Mouse (Mus musculus) heart, embryonic 11.5 days (tissue): ENCODE results near the gene Disp3. TPM values are rescaled to one million over a fixed set of nuclear protein-coding genes. Genes with fewer than 3 reads are reported as not detected.

Experiments used
- ATAC-seq: fragments of 200-750 bp; cut with Nextera tagmentation; replicated peaks from 2 replicates; pipeline ENCODE4 v1.8.0; 2017; ENCODE audit warnings: moderate library complexity; ENCODE audit not compliant: insufficient number of reproducible peaks, low FRiP score, low TSS enrichment
- H3K27ac ChIP-seq: fragments of 300-500 bp; sonication (generic); 2 replicates; pipeline ENCODE4 v1.5.1; 2014; ENCODE audit warnings: mild to moderate bottlenecking, low read depth, low read length
- H3K27me3 ChIP-seq: fragments of 300-500 bp; sonication (generic); 2 replicates; pipeline ENCODE4 v1.6.1; 2014; ENCODE audit warnings: mild to moderate bottlenecking, low read length, mixed read lengths; ENCODE audit not compliant: control insufficient read depth, insufficient read depth
- H3K36me3 ChIP-seq: fragments of 300-500 bp; sonication (generic); 2 replicates; pipeline ENCODE4 v1.6.1; 2014; ENCODE audit warnings: mild to moderate bottlenecking, low read length, moderate library complexity, mixed read lengths; ENCODE audit not compliant: control insufficient read depth, insufficient read depth
- H3K4me1 ChIP-seq: fragments of 300-500 bp; sonication (generic); 2 replicates; pipeline ENCODE4 v1.6.1; 2014; ENCODE audit warnings: low read length; ENCODE audit not compliant: control insufficient read depth, insufficient read depth
- H3K4me2 ChIP-seq: fragments of 300-500 bp; sonication (generic); 2 replicates; pipeline ENCODE4 v1.6.1; 2014; ENCODE audit warnings: mild to moderate bottlenecking, moderate library complexity
- H3K4me3 ChIP-seq: fragments of 300-500 bp; sonication (generic); 2 replicates; pipeline ENCODE4 v1.5.1; 2014; ENCODE audit warnings: low read depth, low read length
- H3K9ac ChIP-seq: fragments of 300-500 bp; sonication (generic); 2 replicates; pipeline ENCODE4 v1.6.1; 2014; ENCODE audit warnings: mild to moderate bottlenecking, low read depth, low read length, moderate library complexity
- H3K9me3 ChIP-seq: fragments of 300-500 bp; sonication (generic); replicated peaks from 2 replicates; pipeline ENCODE4 v1.6.1; 2016; ENCODE audit warnings: low read length; ENCODE audit not compliant: control insufficient read depth
- whole genome bisulfite sequencing: fragments of 180-500 bp; shearing (Covaris S2); extraction: QIAGEN DNeasy Blood & Tissue Kit; methylation state at CpG from one replicate; pipeline ENCODE4 v1.1.7; 2014; ENCODE audit not compliant: insufficient replicate concordance; 5-methylcytosine and 5-hydroxymethylcytosine counted together
- polyA plus RNA-seq: library from polyadenylated mRNA; unstranded; fragments of >200 nt; fragmentation: Nextera tagmentation; extraction: Ambion mirVana; gene quantifications from 2 replicates; pipeline ENCODE4 v1.2.1, GENCODE M21; 2014

Disp3 gene
- polyA plus RNA-seq, 1 experiment from 2014 or later = not detected

GRCm38 (mm10) chr4:148229646-148230045 lies 58.1 kb downstream of the Disp3 start:
- H3K27me3 ChIP-seq = no peaks in the 10 kb centered on the region
- 0 out of 2 replicates have a peak, but pooled peaks have one; percentile 49 for ATAC-seq
- no peak overlapping the region for H3K27ac ChIP-seq
- H3K4me1 ChIP-seq = no peaks in the 10 kb centered on the region
- H3K4me3 ChIP-seq = no peak overlapping the region
- 8% methylated on average over 16 of the region's 16 CpGs for WGBS
- H3K9me3 ChIP-seq = no peaks in the 10 kb centered on the region
- no peaks in the 10 kb centered on the region for H3K36me3 ChIP-seq
- H3K9ac ChIP-seq = no peak overlapping the region
- no peak overlapping the region for H3K4me2 ChIP-seq

- no peaks in the 10 kb centered on the region for H3K4me1 ChIP-seq
- H3K4me2 ChIP-seq = no peak overlapping the region
- no peak overlapping the region for H3K27ac ChIP-seq
- no peak for ATAC-seq
- no peak overlapping the region for H3K4me3 ChIP-seq
- no peak overlapping the region for H3K9ac ChIP-seq
- H3K27me3 ChIP-seq = peaks cover 41% of the 10 kb centered on the region
- WGBS = 34% methylated on average over 10 of the region's 10 CpGs
- H3K9me3 ChIP-seq = no peaks in the 10 kb centered on the region
- no peaks in the 10 kb centered on the region for H3K36me3 ChIP-seq
Measured at GRCm38 (mm10) chr4:148222983-148223382, 64.8 kb downstream of the Disp3 start.

GRCm38 (mm10) chr4:148220656-148221055 lies 67.1 kb downstream of the Disp3 start:
- Histone ChIP-seq H3K4me2 (no peak overlapping the region), H3K9me3 (no peaks in the 10 kb centered on the region), H3K27ac (no peak overlapping the region), H3K4me1 (no peaks in the 10 kb centered on the region), H3K4me3 (no peak overlapping the region), H3K36me3 (no peaks in the 10 kb centered on the region), H3K9ac (no peak overlapping the region), H3K27me3 (peaks cover 45% of the 10 kb centered on the region)
- WGBS = 6% methylated on average over 10 of the region's 10 CpGs
- no peak for ATAC-seq

GRCm38 (mm10) chr4:148218238-148218637 lies 69.5 kb downstream of the Disp3 start:
- H3K27me3 ChIP-seq = peaks cover 60% of the 10 kb centered on the region
- WGBS = 22% methylated on average over 10 of the region's 10 CpGs

GRCm38 (mm10) chr4:148215264-148215900 lies 72.4 kb downstream of the Disp3 start:
- H3K4me3 ChIP-seq = no peak overlapping the region

More at GRCm38 (mm10) chr4:148218238-148218637, 69.5 kb downstream of the Disp3 start:
- Histone ChIP-seq H3K4me1 (no peaks in the 10 kb centered on the region), H3K36me3 (no peaks in the 10 kb centered on the region), H3K4me2 (no peak overlapping the region), H3K27ac (no peak overlapping the region), H3K9ac (no peak overlapping the region), H3K9me3 (no peaks in the 10 kb centered on the region), H3K4me3 (no peak overlapping the region)
- ATAC-seq = no peak

GRCm38 (mm10) chr4:148214460-148215136 lies 73.2 kb downstream of the Disp3 start:
- 45% methylated on average over 5 of the region's 5 CpGs for WGBS
- ATAC-seq = no peak
- H3K4me3 ChIP-seq = no peak overlapping the region
- no peaks in the 10 kb centered on the region for H3K4me1 ChIP-seq
- H3K27me3 ChIP-seq = peaks cover 35% of the 10 kb centered on the region
- no peaks in the 10 kb centered on the region for H3K9me3 ChIP-seq
- H3K4me2 ChIP-seq = no peak overlapping the region
- H3K36me3 ChIP-seq = no peaks in the 10 kb centered on the region
- H3K9ac ChIP-seq = no peak overlapping the region
- H3K27ac ChIP-seq = no peak overlapping the region

More at GRCm38 (mm10) chr4:148215264-148215900, 72.4 kb downstream of the Disp3 start:
- Histone ChIP-seq H3K4me1 (no peaks in the 10 kb centered on the region), H3K9me3 (no peaks in the 10 kb centered on the region), H3K4me2 (no peak overlapping the region), H3K36me3 (no peaks in the 10 kb centered on the region), H3K27me3 (peaks cover 42% of the 10 kb centered on the region), H3K27ac (no peak overlapping the region), H3K9ac (no peak overlapping the region)
- 54% methylated on average over 11 of the region's 11 CpGs for WGBS
- ATAC-seq = no peak

GRCm38 (mm10) chr4:148204873-148205232 lies 82.9 kb downstream of the Disp3 start:
- Histone ChIP-seq H3K27me3 (peaks cover 4% of the 10 kb centered on the region), H3K9me3 (no peaks in the 10 kb centered on the region), H3K27ac (peak overlapping the region; percentile 85), H3K9ac (no peak overlapping the region), H3K4me2 (peak overlapping the region; percentile 44), H3K4me1 (no peaks in the 10 kb centered on the region), H3K4me3 (no peak overlapping the region), H3K36me3 (no peaks in the 10 kb centered on the region)
- ATAC-seq = no peak
- 62% methylated on average over 6 of the region's 6 CpGs for WGBS

- H3K27ac ChIP-seq = peak overlapping the region; percentile 85
- H3K4me3 ChIP-seq = no peak overlapping the region
- 45% methylated on average over 15 of the region's 15 CpGs for WGBS
- ATAC-seq = peak; percentile 90
- peak overlapping the region; percentile 44 for H3K4me2 ChIP-seq
- H3K27me3 ChIP-seq = peaks cover 5% of the 10 kb centered on the region
- no peaks in the 10 kb centered on the region for H3K4me1 ChIP-seq
- H3K9ac ChIP-seq = 0 out of 2 replicates have a peak overlapping the region, but pooled peaks have one; percentile 34
- H3K36me3 ChIP-seq = no peaks in the 10 kb centered on the region
- H3K9me3 ChIP-seq = no peaks in the 10 kb centered on the region
Measured at GRCm38 (mm10) chr4:148204061-148204872, 83.5 kb downstream of the Disp3 start.
